14 mouse cellular contexts compared by ENCODE assay signal in the genomic region with DNA sequence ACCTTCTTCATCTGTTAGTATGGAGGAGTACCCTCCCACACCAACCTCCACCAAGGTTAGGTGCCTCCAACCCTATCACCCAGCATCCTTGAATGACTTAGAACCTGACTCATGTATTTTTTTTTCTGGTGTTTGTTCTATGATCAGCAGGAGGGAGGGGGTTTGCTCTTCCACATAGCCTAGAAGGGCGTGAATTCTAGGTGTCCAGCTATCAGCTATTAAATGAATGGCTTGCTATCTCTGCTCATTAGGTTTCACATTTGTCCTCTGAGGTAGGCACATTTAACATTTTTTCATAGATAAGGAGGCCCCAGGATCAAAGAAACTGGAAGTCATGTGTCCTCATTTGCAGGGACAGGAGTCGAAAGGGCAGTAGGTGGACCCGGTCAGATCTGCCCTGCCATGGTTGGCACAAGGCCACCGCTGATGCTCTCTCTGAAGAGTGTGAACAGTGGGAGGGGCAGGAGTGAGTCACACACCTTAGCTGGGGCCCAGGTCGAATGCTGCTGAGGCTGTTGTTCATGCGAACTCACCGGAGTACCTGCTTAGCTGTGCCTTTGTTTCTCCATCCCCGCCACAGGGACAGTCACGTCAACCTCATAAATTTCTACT.
DNase-seq lines count a peak whose midpoint lies in the region; ATAC-seq and TF ChIP-seq lines count a peak whose summit lies in the region.
"Had no signal": no experiment of that assay in that cellular context is flagged by ENCODE, and none has a peak within 500 bp of the region (broad histone marks: within the 10 kb centered on the region; RNA-seq: fewer than 3 reads in every experiment).

No protein-coding gene starts in this region.

- no peak overlapping the region for H3K9ac ChIP-seq in liver, postnatal 0 days (replicated peaks)
- no peak overlapping the region for H3K9ac ChIP-seq in liver, embryonic 11.5 days (ENCODE audit: low read depth, low read length)
- H3K9ac ChIP-seq in intestine, embryonic 16.5 days (ENCODE audit: low read depth, low read length) = no peak overlapping the region
- no peak overlapping the region for H3K9ac ChIP-seq in stomach, postnatal 0 days (ENCODE audit: low read length)
- H3K9ac ChIP-seq: embryonic facial prominence, embryonic 12.5 days; heart, embryonic 13.5 days; liver, embryonic 13.5 days had no signal

- no peak overlapping the region for H3K27ac ChIP-seq in liver, postnatal 0 days (ENCODE audit: low read depth)
- no peak overlapping the region for H3K27ac ChIP-seq in liver, embryonic 11.5 days (ENCODE audit: low read depth, low read length)
- H3K27ac ChIP-seq in intestine, embryonic 16.5 days (ENCODE audit: low read length) = no peak overlapping the region
- no peak overlapping the region for H3K27ac ChIP-seq in stomach, postnatal 0 days (replicated peaks)
- H3K27ac ChIP-seq: embryonic facial prominence, embryonic 12.5 days; heart, embryonic 13.5 days; liver, embryonic 13.5 days had no signal

- no peaks in the 10 kb centered on the region for H3K9me3 ChIP-seq in liver, postnatal 0 days (ENCODE audit: low read length)
- H3K9me3 ChIP-seq in liver, embryonic 11.5 days (ENCODE audit: control insufficient read depth, low read length) = no peaks in the 10 kb centered on the region
- H3K9me3 ChIP-seq in intestine, embryonic 16.5 days (ENCODE audit: control insufficient read depth, low read length) = no peaks in the 10 kb centered on the region
- no peaks in the 10 kb centered on the region for H3K9me3 ChIP-seq in stomach, postnatal 0 days (ENCODE audit: control insufficient read depth, low read length)
- H3K9me3 ChIP-seq: embryonic facial prominence, embryonic 12.5 days; heart, embryonic 13.5 days; liver, embryonic 13.5 days had no signal

- no peak for TF ChIP-seq CTCF in liver, postnatal 0 days (IDR thresholded peaks at IDR 0.05; ENCODE audit: low read depth)
- TF ChIP-seq CTCF in stomach, postnatal 0 days (IDR thresholded peaks at IDR 0.05; ENCODE audit: low read depth) = no peak

- peak; percentile 58 for TF ChIP-seq EP300 in liver, postnatal 0 days (IDR thresholded peaks at IDR 0.05; ENCODE audit: low read depth)
- TF ChIP-seq EP300 in stomach, postnatal 0 days (optimal IDR thresholded peaks at IDR 0.05) = no peak

- H3K4me2 ChIP-seq in liver, postnatal 0 days (ENCODE audit: low read depth, low read length) = no peak overlapping the region
- no peak overlapping the region for H3K4me2 ChIP-seq in liver, embryonic 11.5 days
- no peak overlapping the region for H3K4me2 ChIP-seq in intestine, embryonic 16.5 days (ENCODE audit: low read depth, low read length)
- H3K4me2 ChIP-seq in stomach, postnatal 0 days (replicated peaks; ENCODE audit: low read depth) = no peak overlapping the region
- H3K4me2 ChIP-seq: embryonic facial prominence, embryonic 12.5 days; heart, embryonic 13.5 days; liver, embryonic 13.5 days had no signal

- ATAC-seq in liver, postnatal 0 days = peak; percentile 100
- no peak for ATAC-seq in liver, embryonic 11.5 days (replicated peaks; ENCODE audit: low FRiP score)
- ATAC-seq in intestine, embryonic 16.5 days = peak; percentile 99
- peak; percentile 98 for ATAC-seq in stomach, postnatal 0 days (ENCODE audit: low FRiP score, low TSS enrichment)
- ATAC-seq: CD4-positive, CD25-positive, alpha-beta regulatory T cell, adult 4 months; inflammation-experienced regulatory T-cells, adult 6 months; lung, postnatal 0 days had no signal

- no peak overlapping the region for H3K4me3 ChIP-seq in liver, postnatal 0 days (ENCODE audit: low read depth, low read length)
- H3K4me3 ChIP-seq in liver, embryonic 11.5 days (ENCODE audit: low read depth, low read length) = no peak overlapping the region
- no peak overlapping the region for H3K4me3 ChIP-seq in intestine, embryonic 16.5 days (ENCODE audit: low read length)
- no peak overlapping the region for H3K4me3 ChIP-seq in stomach, postnatal 0 days (ENCODE audit: low read depth, low read length)
- H3K4me3 ChIP-seq: embryonic facial prominence, embryonic 12.5 days; heart, embryonic 13.5 days; liver, embryonic 13.5 days had no signal

- H3K4me1 ChIP-seq in liver, postnatal 0 days (ENCODE audit: insufficient read depth) = peaks cover 4% of the 10 kb centered on the region; the same call in 1 of the 2 replicates
- no peaks in the 10 kb centered on the region for H3K4me1 ChIP-seq in liver, embryonic 11.5 days (replicated peaks; ENCODE audit: control insufficient read depth, insufficient read depth, low read length)
- H3K4me1 ChIP-seq in intestine, embryonic 16.5 days (ENCODE audit: control insufficient read depth, insufficient read depth, low read length) = peaks cover 14% of the 10 kb centered on the region; the same call in 1 of the 2 replicates
- no peaks in the 10 kb centered on the region for H3K4me1 ChIP-seq in stomach, postnatal 0 days (replicated peaks; ENCODE audit: control insufficient read depth, insufficient read depth)
- H3K4me1 ChIP-seq: liver, embryonic 13.5 days had no signal

- peak; percentile 83 for DNase-seq in liver, postnatal 0 days
- DNase-seq in liver, embryonic 11.5 days (ENCODE audit: low spot score) = no peak
- peak; percentile 52 for DNase-seq in adrenal gland, postnatal 10 days
- peak; percentile 92 for DNase-seq in stomach, postnatal 0 days (ENCODE audit: low spot score)
- no peak for DNase-seq in layer of hippocampus, adult 11-12 months (ENCODE audit: low spot score)
- DNase-seq in frontal cortex, adult 2 months (ENCODE audit: extremely low spot score in 1 of 2, low spot score in 1 of 2) = no peak
- DNase-seq: cerebellum, adult 18-20 months; liver, embryonic 13.5 days had no signal

- H3K27me3 ChIP-seq in liver, postnatal 0 days (ENCODE audit: insufficient read depth, low read length) = no peaks in the 10 kb centered on the region
- no peaks in the 10 kb centered on the region for H3K27me3 ChIP-seq in liver, embryonic 11.5 days (replicated peaks; ENCODE audit: control insufficient read depth, insufficient read depth, low read length)
- H3K27me3 ChIP-seq in intestine, embryonic 16.5 days (replicated peaks; ENCODE audit: control insufficient read depth, insufficient read depth, low read length) = no peaks in the 10 kb centered on the region
- no peaks in the 10 kb centered on the region for H3K27me3 ChIP-seq in stomach, postnatal 0 days (ENCODE audit: control insufficient read depth, insufficient read depth, low read length)
- H3K27me3 ChIP-seq: liver, embryonic 13.5 days had no signal

- no peaks in the 10 kb centered on the region for H3K36me3 ChIP-seq in liver, postnatal 0 days (replicated peaks; ENCODE audit: insufficient read depth, low read length)
- H3K36me3 ChIP-seq in liver, embryonic 11.5 days (ENCODE audit: control insufficient read depth, insufficient read depth, low read length) = no peaks in the 10 kb centered on the region
- no peaks in the 10 kb centered on the region for H3K36me3 ChIP-seq in intestine, embryonic 16.5 days (ENCODE audit: control insufficient read depth, insufficient read depth, low read length)
- no peaks in the 10 kb centered on the region for H3K36me3 ChIP-seq in stomach, postnatal 0 days (ENCODE audit: control insufficient read depth, insufficient read depth, low read length)
- H3K36me3 ChIP-seq: embryonic facial prominence, embryonic 12.5 days; heart, embryonic 13.5 days; liver, embryonic 13.5 days had no signal

- WGBS in liver, postnatal 0 days (ENCODE audit: insufficient replicate concordance) = 67% methylated on average over 9 of the region's 9 CpGs
- 68% methylated on average over 9 of the region's 9 CpGs for WGBS in liver, embryonic 11.5 days
- 55% methylated on average over 9 of the region's 9 CpGs for WGBS in intestine, embryonic 16.5 days
- 42% methylated on average over 9 of the region's 9 CpGs for WGBS in stomach, postnatal 0 days

Comparison
In these comparisons a context has a peak if more than half of its experiments do, and no peak if none do; other contexts are left out.
1. DNase-seq: peak in liver, postnatal 0 days (single experiment), adrenal gland, postnatal 10 days (single experiment) and stomach, postnatal 0 days (single experiment); none in liver, embryonic 11.5 days (single experiment), layer of hippocampus, adult 11-12 months (single experiment) and frontal cortex, adult 2 months (0 of 2).